Mouse (Mus musculus): ENCODE data around the gene Tpsb2.
A peak's percentile ranks its signal among the peaks of the same experiment; 100 is the strongest.

The Tpsb2 gene

DNA sequence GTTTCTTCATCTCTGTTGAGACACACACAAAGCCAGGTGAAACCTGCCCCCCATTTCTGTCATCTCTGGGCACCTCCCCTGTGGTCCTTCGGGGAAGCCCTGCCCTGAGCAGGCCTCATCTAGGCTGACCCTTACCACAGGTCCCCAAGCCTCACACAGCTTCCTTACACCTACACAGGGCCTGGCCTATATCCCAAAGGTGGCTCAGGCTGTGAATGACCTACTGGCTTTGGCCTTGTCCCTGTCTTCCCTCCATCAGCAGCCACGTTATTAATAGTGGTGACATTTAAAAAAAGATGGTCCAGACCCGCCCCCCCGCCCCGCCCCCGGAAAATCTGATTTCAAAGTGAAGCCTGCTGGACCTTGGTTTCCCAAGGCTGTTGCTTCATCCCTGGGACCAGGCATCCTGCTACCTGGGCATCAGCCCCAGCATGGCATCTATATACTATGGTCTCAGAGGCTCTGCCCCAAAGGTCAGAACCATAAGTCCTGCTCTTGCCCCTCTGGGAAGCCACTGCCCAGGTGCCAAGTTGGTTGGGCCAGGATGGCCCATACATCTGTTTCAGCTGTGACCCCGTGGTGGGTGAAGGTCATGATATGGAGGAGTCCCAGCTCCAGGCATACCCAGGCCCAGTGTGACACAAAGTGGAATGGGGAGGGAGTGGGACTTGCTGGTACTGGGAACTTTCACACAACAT lies 42.3 kb downstream of the Tpsb2 start:
- DNase-seq = no peak

DNA sequence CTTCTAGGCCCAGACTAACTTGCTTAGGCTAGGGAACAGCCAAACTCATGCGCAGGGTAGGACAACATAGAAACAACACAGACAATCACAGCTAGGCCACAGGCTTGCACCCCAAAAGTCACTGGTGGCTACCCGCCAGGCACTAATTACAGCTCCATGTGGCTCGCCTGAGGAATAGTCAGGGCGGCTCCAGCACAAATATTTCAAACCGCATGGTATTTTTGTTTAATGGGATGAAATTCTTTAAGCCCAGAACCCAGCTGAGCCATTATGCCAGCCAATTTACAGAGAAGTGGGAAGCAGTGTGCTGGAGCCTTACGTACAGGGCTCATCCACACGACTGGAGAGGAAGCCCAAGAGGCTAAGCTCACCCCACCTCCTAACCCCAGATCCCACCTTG lies 43.5 kb downstream of the Tpsb2 start:
- DNase-seq = no peak

DNA sequence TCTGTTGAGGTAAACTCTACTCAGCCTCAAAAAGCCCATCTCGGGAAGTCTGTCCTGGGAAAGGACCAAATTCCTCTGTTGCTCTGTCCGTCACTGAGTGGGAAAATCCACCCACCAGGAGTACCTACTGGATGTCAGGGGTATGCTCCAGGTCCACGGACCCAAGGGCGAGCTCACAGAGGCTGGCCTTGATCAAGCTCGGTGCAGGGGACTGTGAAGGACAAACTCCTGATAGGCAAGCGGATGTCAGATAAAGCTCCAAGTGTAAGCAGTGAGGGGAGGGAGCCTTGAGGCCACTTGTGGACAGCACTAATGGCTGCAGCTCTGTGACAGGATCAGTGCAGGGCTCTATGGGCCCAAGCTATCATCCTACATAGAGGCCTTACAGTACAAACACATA lies 44.1 kb downstream of the Tpsb2 start:
- DNase-seq = no peak

DNA sequence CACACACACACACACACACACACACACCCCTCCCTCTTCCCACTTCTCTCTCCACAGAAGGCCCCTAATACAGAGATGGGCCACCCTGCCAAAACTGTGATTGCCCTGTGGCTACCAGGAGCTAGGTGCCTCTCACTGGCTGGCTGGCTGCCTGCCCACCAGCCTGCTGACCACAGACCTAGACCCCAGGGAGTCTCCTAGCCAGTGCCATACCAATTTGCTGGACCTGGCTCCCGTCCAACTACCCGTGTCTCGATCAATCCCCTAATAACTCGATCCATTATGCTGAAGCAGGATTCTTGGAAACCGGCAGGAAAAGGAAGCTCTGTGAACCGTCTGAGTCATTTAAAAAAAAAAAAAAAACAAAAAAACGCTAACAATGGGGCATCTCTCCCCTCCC lies 44.7 kb downstream of the Tpsb2 start:
- no peak for DNase-seq

DNA sequence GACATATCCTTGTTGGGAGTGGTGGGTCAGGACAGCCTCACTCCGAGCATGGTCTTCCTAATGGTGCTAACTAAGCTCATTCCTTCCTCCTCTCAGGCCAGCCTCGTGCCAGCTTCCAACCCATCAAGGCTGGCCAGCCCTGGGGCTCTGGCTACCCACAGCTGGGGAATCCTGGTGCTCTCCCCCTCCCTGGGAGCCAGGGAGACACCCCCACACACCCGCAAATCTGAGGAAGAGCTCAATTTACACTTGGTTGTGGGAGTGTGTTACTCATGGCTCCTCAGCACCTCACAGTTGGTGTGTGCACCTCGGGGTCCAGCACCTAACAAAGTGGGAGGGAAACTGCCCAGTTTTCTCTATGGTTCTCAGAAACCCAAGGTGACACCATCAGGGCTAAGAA lies 45.1 kb downstream of the Tpsb2 start:
- no peak for DNase-seq

DNA sequence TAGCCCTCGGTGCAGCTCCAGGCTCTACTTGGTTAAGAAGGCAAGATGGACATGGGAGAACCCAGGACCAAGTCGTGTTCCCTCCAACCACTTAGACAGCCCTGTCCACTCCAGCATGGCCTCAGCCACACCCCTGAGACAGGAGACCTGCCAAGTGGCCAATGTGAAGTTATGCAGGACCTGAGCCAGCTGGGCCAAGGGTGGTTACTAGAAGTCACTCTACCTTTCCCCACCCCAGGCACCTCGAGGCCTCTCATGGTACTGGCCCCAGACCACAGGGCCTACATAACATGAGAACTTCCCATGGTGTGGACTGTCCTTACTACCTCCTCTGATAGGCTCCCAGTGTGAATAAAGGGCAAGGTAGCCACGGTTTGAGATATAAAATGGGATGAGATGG lies 48.1 kb downstream of the Tpsb2 start:
- DNase-seq = peak; percentile 73

DNA sequence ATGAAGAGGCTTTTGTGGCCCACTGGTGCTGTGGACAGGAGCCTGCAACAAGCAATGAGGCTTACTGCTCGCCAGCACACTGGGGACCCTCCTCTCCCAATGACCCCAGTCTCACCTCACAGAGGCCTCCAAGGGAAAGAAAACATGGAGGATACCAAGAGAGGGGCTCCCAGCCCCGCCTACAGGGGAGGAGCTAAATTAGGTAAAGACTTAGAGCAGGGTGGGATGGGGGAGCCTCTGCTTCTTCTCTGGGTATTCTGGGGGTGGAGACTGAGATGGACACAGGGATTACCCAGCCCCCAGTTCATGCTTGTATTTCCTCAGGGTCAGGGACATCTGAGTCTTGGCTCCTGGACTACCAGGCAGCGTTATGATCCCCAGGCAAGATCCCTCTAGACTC lies 48.8 kb downstream of the Tpsb2 start:
- no peak for DNase-seq

DNA sequence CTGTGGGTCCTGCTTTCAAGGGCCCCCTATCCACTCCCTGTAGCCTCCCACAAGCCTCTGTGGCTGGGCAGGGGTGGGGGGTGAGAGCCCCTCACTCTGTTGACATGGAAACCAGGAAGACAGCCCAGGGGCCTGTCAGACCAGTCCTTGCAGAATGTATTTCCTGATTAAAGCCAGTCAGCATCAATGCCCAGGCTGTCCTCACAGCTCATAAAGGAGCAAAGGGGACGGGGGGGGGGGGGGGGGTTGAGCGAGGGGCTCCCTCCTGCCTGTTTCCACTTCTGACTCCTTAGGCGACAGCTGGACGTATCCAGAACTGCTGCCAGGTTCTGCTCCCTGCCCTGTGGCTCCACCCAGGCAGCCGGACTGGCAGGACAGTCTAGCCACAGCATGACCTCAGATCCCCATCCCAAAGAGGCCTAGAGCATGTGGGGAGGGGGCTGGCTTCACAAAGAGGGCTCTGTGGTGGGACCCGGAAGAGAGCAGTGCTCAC lies 49.4 kb downstream of the Tpsb2 start:
- no peak for DNase-seq

DNA sequence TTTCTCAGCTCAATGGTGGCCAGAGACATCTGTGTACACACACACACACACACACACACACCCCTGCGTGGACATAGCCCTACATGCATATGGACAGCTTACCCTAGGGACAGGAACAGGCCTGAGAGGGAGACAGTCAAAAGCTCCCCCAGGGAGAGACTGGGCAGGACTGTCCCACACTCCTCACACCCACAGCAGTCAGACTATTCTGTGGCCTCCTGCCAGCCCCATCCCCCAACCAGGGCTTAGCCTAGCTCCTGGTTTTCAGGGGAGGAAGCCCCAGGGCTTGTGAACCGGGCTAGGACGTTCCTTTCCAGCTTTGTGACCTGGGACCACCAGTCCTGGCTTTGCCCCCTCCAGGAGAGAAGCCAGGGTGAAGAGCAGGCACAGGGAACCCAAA lies 50.1 kb downstream of the Tpsb2 start:
- no peak for DNase-seq

DNA sequence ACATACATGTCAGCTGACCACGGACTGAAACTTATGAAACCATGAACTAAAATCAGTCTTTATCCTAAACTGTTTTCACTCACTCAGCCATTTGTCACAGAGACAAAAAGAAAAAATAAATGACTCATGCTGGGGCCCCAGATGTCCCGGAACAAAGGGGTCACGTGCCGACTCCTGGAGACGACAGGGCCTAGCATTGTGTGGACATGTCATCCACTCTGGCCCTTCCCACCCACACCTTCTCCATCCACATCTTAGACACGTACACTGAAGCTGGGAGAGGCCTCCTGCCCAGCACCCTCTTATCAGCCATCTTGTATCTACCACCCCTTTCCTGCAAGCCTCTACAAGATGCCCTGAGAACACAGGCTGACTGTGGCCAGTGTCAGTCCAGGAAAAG lies 51.9 kb downstream of the Tpsb2 start:
- DNase-seq = no peak

All from kidney, adult 9 months (tissue).